Mouse (Mus musculus): ENCODE results near the gene 9130008F23Rik. TPM values are rescaled to one million over a fixed set of nuclear protein-coding genes. Genes with fewer than 3 reads are reported as not detected.

Gene 9130008F23Rik
- total RNA-seq, 2 experiments from 2014 or later, result 0.94 to 6.0 TPM

DNA sequence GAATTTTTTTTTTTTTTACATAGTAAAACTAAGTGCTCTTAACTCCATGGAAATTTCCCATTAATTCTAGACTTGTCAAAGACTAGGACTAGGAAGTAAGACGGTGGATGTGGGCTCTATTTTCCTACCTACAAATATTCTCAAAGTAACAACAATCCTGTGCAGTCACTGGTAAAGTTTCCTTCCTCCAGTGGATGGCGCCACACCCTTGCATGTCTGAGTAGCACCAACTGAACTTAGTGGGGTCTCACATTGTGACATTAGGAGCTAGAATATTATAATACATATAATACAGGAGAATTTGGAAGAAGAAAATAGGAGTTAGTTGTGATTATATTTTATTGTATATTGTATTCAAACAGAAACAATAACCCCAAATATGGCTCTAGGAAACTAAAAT lies 48.5 kb downstream of the 9130008F23Rik start:
- peak; percentile 84 for ATAC-seq (replicated peaks; ENCODE audit: poor library complexity)

Other genes with a start within 250 kb of the 9130008F23Rik start
- gene Esp3, start 248.5 kb downstream of the 9130008F23Rik start, total RNA-seq (2015), result not detected in 2 replicates
- not detected in 2 replicates for gene Esp3, start 248.5 kb downstream of the 9130008F23Rik start, total RNA-seq (2017)
- not detected in 2 replicates for gene Esp1, start 153.4 kb downstream of the 9130008F23Rik start, total RNA-seq (2015)
- not detected in 2 replicates for gene Esp1, start 153.4 kb downstream of the 9130008F23Rik start, total RNA-seq (2017)
- 0.54 TPM in 1 of 2 replicates, not detected in the other for gene Crisp2, start 73.6 kb downstream of the 9130008F23Rik start, total RNA-seq (2015)
- gene Crisp2, start 73.6 kb downstream of the 9130008F23Rik start, total RNA-seq (2017), result 0.29 and 0.78 TPM in 2 replicates
- 16.4 and 24.2 TPM in 2 replicates for gene Rhag, start 69.4 kb downstream of the 9130008F23Rik start, total RNA-seq (2015)
- gene Rhag, start 69.4 kb downstream of the 9130008F23Rik start, total RNA-seq (2017), result 5.7 and 7.8 TPM in 2 replicates
- gene Glyatl3, start 33.8 kb upstream of the 9130008F23Rik start, total RNA-seq (2015), result not detected in 2 replicates
- gene Glyatl3, start 33.8 kb upstream of the 9130008F23Rik start, total RNA-seq (2017), result not detected in 2 replicates
- gene Mut, start 54.1 kb upstream of the 9130008F23Rik start, total RNA-seq (2015), result 20.8 and 22.2 TPM in 2 replicates
- 26.7 and 33.2 TPM in 2 replicates for gene Mut, start 54.1 kb upstream of the 9130008F23Rik start, total RNA-seq (2017)
- gene Cenpq, start 54.5 kb upstream of the 9130008F23Rik start, total RNA-seq (2015), result 49.8 and 51.9 TPM in 2 replicates
- 53.6 and 56.3 TPM in 2 replicates for gene Cenpq, start 54.5 kb upstream of the 9130008F23Rik start, total RNA-seq (2017)

Measured in megakaryocyte progenitor cell, adult 5-6 weeks (primary cell).